Mouse (Mus musculus) C2C12 (cell line): ENCODE data around the gene Vapb. TPM values are rescaled to one million over a fixed set of nuclear protein-coding genes. Genes with fewer than 3 reads are reported as not detected.

ENCODE experiments used
- H3K27me3 ChIP-seq: one replicate; pipeline ENCODE4 v1.6.1; 2011; ENCODE audit not compliant: control insufficient read depth, insufficient read depth, insufficient read length
- H3K36me3 ChIP-seq: one replicate; pipeline ENCODE4 v1.6.1; 2011; ENCODE audit not compliant: control insufficient read depth, insufficient read depth
- H3K4me3 ChIP-seq: one replicate; pipeline ENCODE4 v1.5.1; 2011; ENCODE audit warnings: mild to moderate bottlenecking, control low read depth; ENCODE audit not compliant: poor library complexity, insufficient read depth, severe bottlenecking
- H3K79me2 ChIP-seq: one replicate; pipeline ENCODE4 v1.6.1; 2011; ENCODE audit not compliant: control insufficient read depth, insufficient read depth
- H3K79me3 ChIP-seq: one replicate; pipeline ENCODE4 v1.6.1; 2011; ENCODE audit warnings: low read depth, control low read depth
- H3ac ChIP-seq: one replicate; pipeline ENCODE3; 2011; ENCODE audit warnings: low read depth; ENCODE audit not compliant: control insufficient read depth, insufficient read length
- CEBPB ChIP-seq: IDR thresholded peaks from one replicate; pipeline ENCODE4 v1.6.1; 2011; ENCODE audit warnings: low read depth, mild to moderate bottlenecking, control low read depth, moderate library complexity
- CTCF ChIP-seq: IDR thresholded peaks from one replicate; pipeline ENCODE4 v1.5.1; 2011; ENCODE audit not compliant: control insufficient read depth, insufficient read depth, insufficient read length
- FOSL1 ChIP-seq: IDR thresholded peaks from one replicate; pipeline ENCODE4 v1.8.0; 2011; ENCODE audit warnings: mild to moderate bottlenecking, low read length; ENCODE audit not compliant: poor library complexity, insufficient read depth, severe bottlenecking
- MAX ChIP-seq: IDR thresholded peaks from one replicate; pipeline ENCODE4 v1.6.1; 2011; ENCODE audit warnings: mild to moderate bottlenecking, control low read depth
- MYOD1 ChIP-seq: IDR thresholded peaks from one replicate; pipeline ENCODE4 v1.6.1; 2011; ENCODE audit warnings: low read depth; ENCODE audit not compliant: control insufficient read depth, insufficient read length
- MYOG ChIP-seq: IDR thresholded peaks from one replicate; pipeline ENCODE4 v1.6.1; 2011; ENCODE audit not compliant: control insufficient read depth, insufficient read length; ENCODE audit errors: extremely low read depth
- USF1 ChIP-seq: IDR thresholded peaks from one replicate; pipeline ENCODE4 v1.6.1; 2011; ENCODE audit warnings: low read depth, mild to moderate bottlenecking, control low read depth, moderate library complexity
- polyA plus RNA-seq: library from polyadenylated mRNA; unstranded; fragments of >200 nt; fragmentation: generic; extraction: Trizol; gene quantifications from one replicate; pipeline ENCODE4 v1.2.1, GENCODE M21; 2012; ENCODE audit warnings: missing spikeins

The Vapb gene
- polyA plus RNA-seq, 1 experiment = 37.4 TPM

DNA sequence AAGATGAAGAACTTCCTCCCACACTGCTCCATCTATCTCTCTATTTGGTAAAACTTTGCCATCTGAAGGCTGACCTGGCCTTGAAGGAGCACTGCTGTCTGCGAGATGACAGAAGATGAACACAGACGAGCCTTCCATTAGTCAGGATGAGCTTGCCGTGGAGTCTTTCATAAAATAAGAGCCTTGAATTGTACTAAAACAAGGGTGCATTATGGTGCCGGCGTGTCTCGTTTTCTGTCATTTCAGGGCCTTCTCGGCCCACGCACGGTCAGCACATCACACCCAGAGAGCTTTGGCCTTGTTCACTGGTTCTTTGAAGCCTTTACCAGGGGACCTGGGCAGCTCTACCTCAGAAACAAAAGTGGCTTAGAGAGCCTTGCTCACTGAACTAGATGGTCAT lies 5.4 kb downstream of the Vapb start:
- H3K36me3 ChIP-seq = peaks cover 23% of the 10 kb centered on the region
- TF ChIP-seq USF1 = no peak
- TF ChIP-seq MYOD1 = no peak
- TF ChIP-seq MAX = no peak
- no peak for TF ChIP-seq MYOG
- no peak for TF ChIP-seq FOSL1
- TF ChIP-seq CEBPB = no peak
- TF ChIP-seq CTCF = no peak
- H3K79me2 ChIP-seq = peaks cover 100% of the 10 kb centered on the region
- no peaks in the 10 kb centered on the region for H3K27me3 ChIP-seq
- H3K4me3 ChIP-seq = no peak overlapping the region
- H3K79me3 ChIP-seq = peaks cover 98% of the 10 kb centered on the region
- no peak overlapping the region for H3ac ChIP-seq

DNA sequence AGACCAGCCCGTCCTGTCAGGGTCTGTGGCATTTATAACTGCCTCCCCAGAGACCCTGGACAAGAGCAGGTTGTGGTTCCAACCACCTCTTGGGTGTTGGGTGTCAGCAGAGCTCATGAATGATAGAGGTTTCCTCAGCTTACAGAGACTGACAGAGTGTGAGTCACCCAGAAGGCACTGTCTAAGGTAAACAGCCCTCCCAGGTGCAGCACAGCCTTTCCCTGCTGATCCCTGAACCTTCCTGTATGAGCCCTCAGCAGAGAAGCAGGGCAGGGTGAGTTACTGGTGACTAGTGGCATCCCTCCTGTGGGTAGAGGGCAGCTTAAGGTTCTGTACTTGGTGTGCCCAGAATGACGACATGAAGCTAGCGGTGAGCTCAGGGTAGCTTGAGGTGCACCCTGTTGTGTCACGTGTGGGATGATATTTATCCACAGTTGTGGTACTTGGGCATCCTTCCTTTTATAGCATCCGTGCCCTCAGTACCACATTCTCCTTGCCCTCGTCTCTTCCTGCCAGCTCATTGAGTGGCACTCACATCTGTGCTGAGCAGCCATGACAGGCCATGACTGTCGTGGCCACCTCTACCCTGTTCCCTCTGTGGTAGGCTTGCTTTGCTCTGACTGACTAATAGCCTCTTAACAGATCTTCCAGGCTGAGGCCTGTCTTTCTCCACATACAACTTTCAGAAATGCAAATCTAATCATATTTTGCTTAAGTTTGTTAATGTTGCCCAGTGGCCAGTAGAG lies 6.9 kb downstream of the Vapb start:
- peaks cover 98% of the 10 kb centered on the region for H3K79me3 ChIP-seq
- TF ChIP-seq MYOG = no peak
- TF ChIP-seq MAX = no peak
- no peak for TF ChIP-seq CEBPB
- TF ChIP-seq FOSL1 = no peak
- peak; percentile 33 for TF ChIP-seq USF1
- TF ChIP-seq MYOD1 = peak; percentile 65
- H3K36me3 ChIP-seq = peaks cover 14% of the 10 kb centered on the region
- no peaks in the 10 kb centered on the region for H3K27me3 ChIP-seq
- H3K4me3 ChIP-seq = no peak overlapping the region
- peaks cover 100% of the 10 kb centered on the region for H3K79me2 ChIP-seq
- H3ac ChIP-seq = no peak overlapping the region

DNA sequence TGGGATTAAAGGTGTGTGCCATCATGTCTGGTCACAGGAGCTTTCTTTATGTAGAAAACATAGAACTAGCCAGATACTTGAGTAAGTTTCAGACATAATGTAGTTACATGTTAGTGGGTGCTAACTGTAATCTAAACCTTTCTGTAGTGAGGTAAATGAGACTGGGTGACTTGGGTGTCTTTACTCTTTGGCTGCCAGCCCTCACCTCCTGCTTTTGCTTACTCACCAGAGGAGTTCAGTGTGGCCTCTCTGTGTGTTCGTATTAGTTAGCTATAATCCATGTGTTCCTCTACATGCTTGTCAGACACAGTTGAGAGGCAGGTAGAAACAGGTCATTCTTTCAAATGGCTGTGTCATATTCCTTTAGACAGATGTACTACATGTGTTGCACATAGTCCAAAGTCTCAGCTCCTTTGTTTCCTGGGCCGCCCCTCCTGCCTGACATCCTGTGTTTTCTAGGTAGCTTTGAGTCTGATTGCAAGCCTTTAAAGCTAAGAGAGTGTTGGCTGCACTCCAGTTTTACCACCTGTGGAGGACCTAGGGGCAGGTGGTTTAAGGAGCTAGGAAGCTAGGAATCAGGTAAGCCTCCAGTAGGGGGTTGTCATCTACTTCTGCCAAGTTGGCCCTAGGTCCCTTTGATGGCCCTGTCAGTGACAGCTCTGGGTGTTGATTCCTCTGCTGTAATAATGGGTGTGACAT lies 11.8 kb downstream of the Vapb start:
- H3K4me3 ChIP-seq = no peak overlapping the region
- no peak overlapping the region for H3ac ChIP-seq
- TF ChIP-seq CEBPB (no peak), MYOG (no peak), FOSL1 (no peak), MAX (no peak), USF1 (no peak), MYOD1 (no peak)
- peaks cover 77% of the 10 kb centered on the region for H3K79me3 ChIP-seq
- H3K36me3 ChIP-seq = no peaks in the 10 kb centered on the region
- peaks cover 88% of the 10 kb centered on the region for H3K79me2 ChIP-seq
- no peaks in the 10 kb centered on the region for H3K27me3 ChIP-seq

DNA sequence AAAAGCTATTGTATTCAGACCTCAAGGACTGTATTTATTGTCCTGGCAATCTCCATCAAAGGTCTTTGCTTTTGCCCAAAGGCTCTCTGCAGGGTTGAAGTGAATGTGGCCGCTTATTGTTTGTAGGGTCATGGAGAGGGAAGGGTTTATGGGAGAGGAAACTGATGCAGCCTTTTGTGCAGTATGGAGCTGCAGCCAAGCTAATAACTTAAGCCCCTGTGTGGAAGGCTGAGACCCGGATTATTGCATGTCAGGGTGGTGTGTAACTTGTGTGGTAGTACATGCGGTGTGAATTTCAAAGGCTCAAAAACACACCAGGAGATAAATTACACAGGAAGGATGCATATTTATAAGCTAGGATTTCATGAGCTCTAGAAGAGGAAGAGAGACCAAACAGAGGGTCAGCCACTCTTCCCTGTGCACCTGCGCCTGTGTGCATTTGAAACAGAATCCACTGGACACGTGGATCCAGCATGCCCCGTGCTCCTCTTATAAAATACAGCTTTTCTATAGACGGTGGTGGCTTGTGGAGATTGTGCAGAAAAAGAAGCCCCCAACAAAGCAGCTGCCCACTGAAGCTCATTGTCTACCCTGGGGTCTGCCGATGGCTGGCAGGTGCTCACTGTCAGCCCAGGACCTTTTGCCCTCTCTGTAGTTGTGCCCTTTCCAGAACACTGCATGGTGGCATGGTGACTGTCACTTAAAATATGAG lies 18.3 kb downstream of the Vapb start:
- TF ChIP-seq MAX (no peak), MYOD1 (no peak), CTCF (no peak), MYOG (no peak), FOSL1 (no peak), CEBPB (no peak), USF1 (no peak)

DNA sequence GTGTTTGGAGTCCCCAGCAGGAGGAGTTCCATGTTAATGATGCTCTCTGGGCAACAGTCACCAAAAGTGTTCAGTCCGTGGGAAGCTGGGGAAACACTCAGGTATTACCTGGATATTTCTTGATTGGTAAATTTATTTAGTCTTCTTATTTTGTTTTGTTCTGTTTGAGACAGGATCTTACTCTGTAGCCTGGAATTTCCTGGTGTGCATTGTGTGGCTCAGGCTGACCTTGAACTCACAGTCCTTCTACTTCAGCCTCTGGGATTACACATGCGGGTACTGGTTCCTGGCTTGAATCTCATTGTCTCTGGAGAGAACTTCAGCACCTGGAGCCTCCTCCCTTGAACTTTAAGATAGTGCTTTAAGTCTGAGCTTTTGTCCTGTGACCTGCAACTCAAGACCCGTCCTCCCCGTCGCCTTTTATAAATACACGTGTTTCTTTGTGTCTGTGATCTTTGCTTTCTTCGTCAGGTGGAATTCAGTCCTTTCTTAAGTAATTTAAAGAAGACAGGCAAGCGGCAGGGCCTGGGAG lies 20.4 kb downstream of the Vapb start:
- H3ac ChIP-seq = no peak overlapping the region
- peaks cover 60% of the 10 kb centered on the region for H3K79me3 ChIP-seq
- no peak overlapping the region for H3K4me3 ChIP-seq
- H3K79me2 ChIP-seq = peaks cover 86% of the 10 kb centered on the region
- no peaks in the 10 kb centered on the region for H3K36me3 ChIP-seq
- TF ChIP-seq FOSL1 = no peak
- no peak for TF ChIP-seq MAX
- TF ChIP-seq CTCF = no peak
- TF ChIP-seq CEBPB = no peak
- no peak for TF ChIP-seq USF1
- no peak for TF ChIP-seq MYOG
- no peak for TF ChIP-seq MYOD1
- no peaks in the 10 kb centered on the region for H3K27me3 ChIP-seq

More for the DNA sequence above, 18.3 kb downstream of the Vapb start:
- peaks cover 81% of the 10 kb centered on the region for H3K79me2 ChIP-seq
- no peaks in the 10 kb centered on the region for H3K27me3 ChIP-seq
- H3K79me3 ChIP-seq = peaks cover 59% of the 10 kb centered on the region
- no peaks in the 10 kb centered on the region for H3K36me3 ChIP-seq
- H3ac ChIP-seq = no peak overlapping the region
- no peak overlapping the region for H3K4me3 ChIP-seq
